Mouse (Mus musculus): ENCODE results near the gene Ggps1. TPM values are rescaled to one million over a fixed set of nuclear protein-coding genes. Genes with fewer than 3 reads are reported as not detected.

The Ggps1 gene
- total RNA-seq, 2 experiments from 2014 or later, result 52.9 to 60.1 TPM

Other genes with a start within 250 kb of the Ggps1 start
- 10 to 100 TPM; 14.1 to 15.9 TPM for gene B3galnt2, start 109.0 kb downstream of the Ggps1 start, total RNA-seq (2021)
- 10 to 100 TPM; 64.9 to 67.3 TPM for gene Tbce, start 23.9 kb downstream of the Ggps1 start, total RNA-seq (2021)
- gene Arid4b, start 256 bp downstream of the Ggps1 start, total RNA-seq (2021), result 10 to 100 TPM; 48.0 to 49.7 TPM